Mouse (Mus musculus) heart, embryonic 16.5 days (tissue): ENCODE measurements around the gene Ddit4. TPM values are rescaled to one million over a fixed set of nuclear protein-coding genes. Genes with fewer than 3 reads are reported as not detected.

Source experiments
- ATAC-seq: fragments of 200-750 bp; cut with Nextera tagmentation; replicated peaks from 2 replicates; pipeline ENCODE4 v1.8.0; 2017; ENCODE audit warnings: moderate number of reproducible peaks; ENCODE audit not compliant: insufficient read depth, low FRiP score; ENCODE audit errors: extremely low read depth
- H3K27ac ChIP-seq: fragments of 300-500 bp; sonication (generic); 2 replicates; pipeline ENCODE4 v1.5.1; 2014; ENCODE audit warnings: mild to moderate bottlenecking, low read length, control low read depth, moderate library complexity
- H3K27me3 ChIP-seq: fragments of 300-500 bp; sonication (generic); 2 replicates; pipeline ENCODE4 v1.6.1; 2014; ENCODE audit warnings: low read length, mixed read lengths; ENCODE audit not compliant: control insufficient read depth, insufficient read depth
- H3K36me3 ChIP-seq: fragments of 300-500 bp; sonication (generic); 2 replicates; pipeline ENCODE4 v1.6.1; 2014; ENCODE audit not compliant: control insufficient read depth, insufficient read depth
- H3K4me1 ChIP-seq: fragments of 300-500 bp; sonication (generic); 2 replicates; pipeline ENCODE4 v1.6.1; 2014; ENCODE audit warnings: low read length, mixed read lengths; ENCODE audit not compliant: control insufficient read depth, insufficient read depth
- H3K4me2 ChIP-seq: fragments of 300-500 bp; sonication (generic); 2 replicates; pipeline ENCODE4 v1.6.1; 2014; ENCODE audit warnings: low read depth, mild to moderate bottlenecking, control low read depth, low read length
- H3K4me3 ChIP-seq: fragments of 300-500 bp; sonication (generic); 2 replicates; pipeline ENCODE4 v1.5.1; 2014; ENCODE audit warnings: mild to moderate bottlenecking, control low read depth, low read length
- H3K9ac ChIP-seq: fragments of 300-500 bp; sonication (generic); 2 replicates; pipeline ENCODE4 v1.6.1; 2014; ENCODE audit warnings: low read length, control low read depth
- H3K9me3 ChIP-seq: fragments of 300-500 bp; sonication (generic); replicated peaks from 2 replicates; pipeline ENCODE4 v1.6.1; 2016; ENCODE audit warnings: low read length; ENCODE audit not compliant: control insufficient read depth
- WGBS: fragments of 180-500 bp; shearing (Covaris S2); extraction: QIAGEN DNeasy Blood & Tissue Kit; methylation state at CpG from one replicate; pipeline ENCODE4 v1.1.7; 2014; 5-methylcytosine and 5-hydroxymethylcytosine counted together
- polyA plus RNA-seq: library from polyadenylated mRNA; unstranded; fragments of >200 nt; fragmentation: Nextera tagmentation; extraction: Ambion mirVana; gene quantifications from 2 replicates; pipeline ENCODE4 v1.2.1, GENCODE M21; 2015

Gene Ddit4
- polyA plus RNA-seq, 1 experiment from 2014 or later = 31.9 TPM

- H3K36me3 ChIP-seq = peaks cover 3% of the 10 kb centered on the region; the same call in 1 of the 2 replicates
- peaks cover 47% of the 10 kb centered on the region for H3K4me1 ChIP-seq
- H3K27me3 ChIP-seq = no peaks in the 10 kb centered on the region
- no peaks in the 10 kb centered on the region for H3K9me3 ChIP-seq
- WGBS = 67% methylated on average over 12 of the region's 12 CpGs
- peak overlapping the region; percentile 58 for H3K27ac ChIP-seq
- no peak overlapping the region for H3K9ac ChIP-seq
- H3K4me2 ChIP-seq = no peak overlapping the region
- no peak for ATAC-seq
- no peak overlapping the region for H3K4me3 ChIP-seq
Measured at GRCm38 (mm10) chr10:59982379-59982873, 30.8 kb upstream of the Ddit4 start.

- peaks cover 47% of the 10 kb centered on the region for H3K4me1 ChIP-seq
- peak overlapping the region; percentile 9; the same call in 1 of the 2 replicates for H3K9ac ChIP-seq
- WGBS = 36% methylated on average over 9 of the region's 9 CpGs
- peak overlapping the region; percentile 19; the same call in 1 of the 2 replicates for H3K4me2 ChIP-seq
- H3K27me3 ChIP-seq = no peaks in the 10 kb centered on the region
- H3K36me3 ChIP-seq = no peaks in the 10 kb centered on the region
- H3K9me3 ChIP-seq = no peaks in the 10 kb centered on the region
- H3K4me3 ChIP-seq = no peak overlapping the region
- ATAC-seq = peak; percentile 63
- peak overlapping the region; percentile 58 for H3K27ac ChIP-seq
Measured at GRCm38 (mm10) chr10:59981792-59982191, 30.2 kb upstream of the Ddit4 start.

GRCm38 (mm10) chr10:59981336-59981735 lies 29.7 kb upstream of the Ddit4 start:
- WGBS = 46% methylated on average over 4 of the region's 4 CpGs
- Histone ChIP-seq H3K4me2 (no peak overlapping the region), H3K4me1 (peaks cover 47% of the 10 kb centered on the region), H3K27ac (peak overlapping the region; percentile 58), H3K27me3 (no peaks in the 10 kb centered on the region), H3K36me3 (no peaks in the 10 kb centered on the region), H3K9ac (peak overlapping the region; percentile 6; the same call in 1 of the 2 replicates), H3K4me3 (no peak overlapping the region), H3K9me3 (no peaks in the 10 kb centered on the region)
- no peak for ATAC-seq

- no peaks in the 10 kb centered on the region for H3K36me3 ChIP-seq
- peak overlapping the region; percentile 58 for H3K27ac ChIP-seq
- H3K4me1 ChIP-seq = peaks cover 47% of the 10 kb centered on the region
- no peaks in the 10 kb centered on the region for H3K27me3 ChIP-seq
- H3K4me3 ChIP-seq = no peak overlapping the region
- ATAC-seq = no peak
- H3K9me3 ChIP-seq = no peaks in the 10 kb centered on the region
- H3K4me2 ChIP-seq = no peak overlapping the region
- 80% methylated on average over 6 of the region's 6 CpGs for WGBS
- H3K9ac ChIP-seq = peak overlapping the region; percentile 6; the same call in 1 of the 2 replicates
Measured at GRCm38 (mm10) chr10:59980815-59981244, 29.2 kb upstream of the Ddit4 start.

- no peak overlapping the region for H3K4me3 ChIP-seq
- H3K36me3 ChIP-seq = no peaks in the 10 kb centered on the region
- H3K27ac ChIP-seq = peak overlapping the region; percentile 81
- no peaks in the 10 kb centered on the region for H3K9me3 ChIP-seq
- H3K4me2 ChIP-seq = no peak overlapping the region
- peaks cover 60% of the 10 kb centered on the region for H3K4me1 ChIP-seq
- H3K9ac ChIP-seq = peak overlapping the region; percentile 47
- ATAC-seq = peak; percentile 57
- H3K27me3 ChIP-seq = no peaks in the 10 kb centered on the region
- WGBS = 32% methylated on average over 11 of the region's 11 CpGs
Measured at GRCm38 (mm10) chr10:59978873-59979743, 27.5 kb upstream of the Ddit4 start.

GRCm38 (mm10) chr10:59978401-59978800 lies 26.8 kb upstream of the Ddit4 start:
- no peaks in the 10 kb centered on the region for H3K27me3 ChIP-seq
- H3K36me3 ChIP-seq = no peaks in the 10 kb centered on the region
- H3K4me1 ChIP-seq = peaks cover 67% of the 10 kb centered on the region
- H3K27ac ChIP-seq = peak overlapping the region; percentile 81
- no peak overlapping the region for H3K4me3 ChIP-seq
- peak overlapping the region; percentile 47 for H3K9ac ChIP-seq
- WGBS = 40% methylated on average over 2 of the region's 2 CpGs
- ATAC-seq = no peak
- H3K4me2 ChIP-seq = no peak overlapping the region; the same call in 1 of the 2 replicates
- H3K9me3 ChIP-seq = no peaks in the 10 kb centered on the region

GRCm38 (mm10) chr10:59977715-59978343 lies 26.2 kb upstream of the Ddit4 start:
- Histone ChIP-seq H3K9ac (peak overlapping the region; percentile 47; the same call in 1 of the 2 replicates), H3K4me1 (peaks cover 69% of the 10 kb centered on the region), H3K27me3 (no peaks in the 10 kb centered on the region), H3K9me3 (no peaks in the 10 kb centered on the region), H3K27ac (peak overlapping the region; percentile 81), H3K36me3 (no peaks in the 10 kb centered on the region), H3K4me3 (no peak overlapping the region), H3K4me2 (no peak overlapping the region)
- no peak for ATAC-seq
- 90% methylated on average over 5 of the region's 5 CpGs for WGBS

- Histone ChIP-seq H3K9me3 (no peaks in the 10 kb centered on the region), H3K4me1 (peaks cover 67% of the 10 kb centered on the region), H3K4me3 (no peak overlapping the region), H3K9ac (no peak overlapping the region), H3K27ac (no peak overlapping the region), H3K4me2 (no peak overlapping the region), H3K27me3 (no peaks in the 10 kb centered on the region), H3K36me3 (no peaks in the 10 kb centered on the region)
- no peak for ATAC-seq
- WGBS = 64% methylated on average over 2 of the region's 4 CpGs
Measured at GRCm38 (mm10) chr10:59977141-59977540, 25.5 kb upstream of the Ddit4 start.

GRCm38 (mm10) chr10:59974786-59975185 lies 23.2 kb upstream of the Ddit4 start:
- Histone ChIP-seq H3K36me3 (no peaks in the 10 kb centered on the region), H3K9me3 (no peaks in the 10 kb centered on the region), H3K9ac (peak overlapping the region; percentile 48), H3K27ac (peak overlapping the region; percentile 88), H3K4me2 (peak overlapping the region; percentile 38), H3K27me3 (no peaks in the 10 kb centered on the region), H3K4me3 (no peak overlapping the region), H3K4me1 (peaks cover 70% of the 10 kb centered on the region)
- WGBS = 43% methylated on average over 3 of the region's 3 CpGs
- peak; percentile 25 for ATAC-seq
